Mouse (Mus musculus) kidney, adult 2 months (tissue): ENCODE data around the gene Arid2.

Experiments
- CTCF ChIP-seq: fragments of 200-500 bp; conservative IDR thresholded peaks from 2 replicates; pipeline ENCODE4 v1.5.1; 2011; ENCODE audit warnings: low read depth, mild to moderate bottlenecking, control low read depth, low read length, moderate library complexity, mixed read lengths; ENCODE audit not compliant: insufficient read depth, insufficient read length
- POLR2A ChIP-seq: fragments of 200-500 bp; IDR thresholded peaks from one replicate; pipeline ENCODE4 v1.6.1; 2011; ENCODE audit warnings: low read depth, low read length, control low read depth

GRCm38 (mm10) chr15:96275198-96275597 lies 12.1 kb upstream of the Arid2 start:
- TF ChIP-seq CTCF: no peak
- TF ChIP-seq POLR2A: no peak
